Mouse (Mus musculus) heart, embryonic 14.5 days (tissue): ENCODE measurements around the gene Sf3a2. TPM values are rescaled to one million over a fixed set of nuclear protein-coding genes. Genes with fewer than 3 reads are reported as not detected.

Source experiments
- ATAC-seq: fragments of 200-750 bp; cut with Nextera tagmentation; 2 replicates; pipeline ENCODE4 v1.8.0; 2017; ENCODE audit warnings: low read depth, moderate TSS enrichment; ENCODE audit not compliant: insufficient number of reproducible peaks, insufficient read depth, low FRiP score
- H3K27ac ChIP-seq, 2 experiments: fragments of 200-500 bp in 1 of 2; fragments of 300-500 bp in 1 of 2; sonication (generic) in 1 of 2; replicated peaks in 1 of 2; 2 replicates each; pipeline ENCODE4 v1.5.1; 2012 to 2014; ENCODE audit warnings: low read depth in 2 of 2, low read length in 2 of 2, control low read depth in 1 of 2, mild to moderate bottlenecking in 1 of 2, mixed read lengths in 1 of 2; ENCODE audit not compliant: control insufficient read depth in 1 of 2, insufficient read depth in 1 of 2
- H3K27me3 ChIP-seq: fragments of 300-500 bp; sonication (generic); 2 replicates; pipeline ENCODE4 v1.6.1; 2014; ENCODE audit warnings: mild to moderate bottlenecking, low read length, control low read depth; ENCODE audit not compliant: control insufficient read depth, insufficient read depth
- H3K36me3 ChIP-seq: fragments of 300-500 bp; sonication (generic); 2 replicates; pipeline ENCODE4 v1.6.1; 2014; ENCODE audit warnings: mild to moderate bottlenecking, control low read depth, low read length, mixed read lengths; ENCODE audit not compliant: control insufficient read depth, insufficient read depth
- H3K4me1 ChIP-seq, 2 experiments: fragments of 200-500 bp in 1 of 2; fragments of 300-500 bp in 1 of 2; sonication (generic) in 1 of 2; 2 replicates each; pipeline ENCODE4 v1.6.1; 2012 to 2014; ENCODE audit warnings: low read length in 2 of 2, control low read depth in 1 of 2, mixed read lengths in 1 of 2; ENCODE audit not compliant: control insufficient read depth in 2 of 2, insufficient read depth in 2 of 2
- H3K4me2 ChIP-seq: fragments of 300-500 bp; sonication (generic); 2 replicates; pipeline ENCODE4 v1.6.1; 2014; ENCODE audit warnings: mild to moderate bottlenecking, low read length
- H3K4me3 ChIP-seq, 2 experiments: fragments of 200-500 bp in 1 of 2; fragments of 300-500 bp in 1 of 2; sonication (generic) in 1 of 2; 2 replicates each; pipeline ENCODE4 v1.5.1; 2012 to 2014; ENCODE audit warnings: low read length in 2 of 2, mild to moderate bottlenecking in 2 of 2, control low read depth in 1 of 2, low read depth in 1 of 2, moderate library complexity in 1 of 2; ENCODE audit not compliant: control insufficient read depth in 1 of 2, insufficient read depth in 1 of 2
- H3K9ac ChIP-seq: fragments of 300-500 bp; sonication (generic); 2 replicates; pipeline ENCODE4 v1.6.1; 2014; ENCODE audit warnings: mild to moderate bottlenecking, low read length
- H3K9me3 ChIP-seq: fragments of 300-500 bp; sonication (generic); 2 replicates; pipeline ENCODE4 v1.6.1; 2016; ENCODE audit warnings: low read length, control low read depth; ENCODE audit not compliant: control insufficient read depth
- WGBS: fragments of 180-500 bp; shearing (Covaris S2); extraction: QIAGEN DNeasy Blood & Tissue Kit; methylation state at CpG from one replicate; pipeline ENCODE4 v1.1.7; 2014; 5-methylcytosine and 5-hydroxymethylcytosine counted together
- polyA plus RNA-seq: library from polyadenylated mRNA; unstranded; fragments of >200 nt; fragmentation: Nextera tagmentation; extraction: Ambion mirVana; gene quantifications from 2 replicates; pipeline ENCODE4 v1.2.1, GENCODE M21; 2014

Sf3a2 gene
- polyA plus RNA-seq, 1 experiment from 2014 or later, result 49.2 TPM

DNA sequence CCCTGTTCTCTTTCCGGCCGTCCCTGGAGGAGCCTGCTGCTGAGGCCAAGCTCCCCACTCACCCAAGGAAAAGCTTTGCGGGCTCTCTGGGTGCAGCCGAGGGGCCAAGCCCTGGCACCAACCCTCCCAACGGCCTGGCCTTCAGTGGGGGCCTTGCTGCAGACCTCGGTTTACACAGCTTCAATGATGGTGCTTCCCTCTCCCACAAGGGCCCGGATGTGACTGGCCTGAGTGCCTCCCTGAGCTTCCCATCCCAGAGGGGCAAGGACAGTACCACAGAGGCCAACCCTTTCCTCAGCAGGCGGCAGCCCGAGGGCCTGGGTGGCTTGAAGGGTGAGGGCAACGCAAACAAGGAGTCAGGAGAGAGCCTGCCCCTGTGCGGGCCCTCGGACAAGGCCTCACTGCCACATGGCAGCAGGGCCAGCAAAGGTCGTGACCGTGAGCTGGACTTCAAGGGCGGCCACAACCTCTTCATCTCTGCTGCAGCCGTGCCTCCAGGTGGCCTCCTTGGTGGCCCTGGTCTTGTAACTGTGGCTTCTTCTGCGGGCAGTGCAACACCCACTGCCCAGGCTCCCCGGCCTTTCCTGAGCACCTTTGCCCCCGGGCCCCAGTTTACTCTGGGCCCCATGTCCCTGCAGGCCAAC is 7.1 kb upstream of the Sf3a2 start:
- WGBS, result 71% methylated on average over 19 of the region's 19 CpGs
- H3K27ac ChIP-seq, result peak overlapping the region; percentile 34 to 68; a peak in 3 of 4 replicates
- peaks cover 99% of the 10 kb centered on the region for H3K36me3 ChIP-seq
- no peaks in the 10 kb centered on the region for H3K27me3 ChIP-seq
- peaks cover 10 to 19% of the 10 kb centered on the region in 2 experiments for H3K4me1 ChIP-seq
- ATAC-seq, result no peak
- no peak overlapping the region for H3K4me2 ChIP-seq
- H3K9me3 ChIP-seq, result no peaks in the 10 kb centered on the region
- H3K9ac ChIP-seq, result peak overlapping the region; percentile 13; the same call in 1 of the 2 replicates
- no peak overlapping the region for H3K4me3 ChIP-seq

DNA sequence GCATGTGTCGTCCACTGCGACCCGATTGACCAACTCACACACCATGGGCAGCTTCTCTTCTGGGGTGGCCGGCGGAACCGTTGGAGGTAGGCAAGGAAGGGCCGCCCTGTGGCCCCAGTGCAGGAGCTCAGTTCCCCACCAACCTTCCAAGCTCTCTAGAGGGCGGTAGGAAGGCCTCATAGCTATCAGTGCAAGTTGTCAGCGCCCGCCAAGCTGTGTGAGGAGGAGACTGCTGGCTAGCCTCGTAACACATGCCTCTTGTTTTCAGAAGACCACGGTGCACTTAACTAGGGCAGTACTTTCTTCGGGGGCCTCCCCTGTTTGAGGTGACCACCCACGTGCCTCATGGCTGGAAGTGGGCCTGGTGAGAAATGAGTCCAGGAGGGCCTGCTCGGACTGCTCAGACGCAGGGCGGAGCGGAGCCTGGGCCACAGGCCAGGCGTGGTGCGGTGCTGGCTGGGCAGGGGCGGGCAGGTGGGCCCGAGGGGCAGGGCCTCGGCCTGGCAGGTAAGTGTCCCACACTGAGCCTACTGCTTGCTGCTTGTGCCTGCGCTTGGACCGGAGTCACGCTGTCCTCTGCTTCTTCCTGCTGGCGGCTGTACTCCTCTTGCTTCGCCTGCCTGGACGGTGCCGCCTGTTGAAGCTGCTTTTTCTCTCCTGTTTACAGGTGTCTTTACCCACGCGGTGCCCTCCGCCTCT is 6.4 kb upstream of the Sf3a2 start:
- no peaks in the 10 kb centered on the region for H3K27me3 ChIP-seq
- peak; percentile 23 for ATAC-seq
- no peak overlapping the region for H3K4me2 ChIP-seq
- WGBS, result 45% methylated on average over 33 of the region's 33 CpGs
- peak overlapping the region; percentile 40 to 68; a peak in 3 of 4 replicates for H3K27ac ChIP-seq
- H3K36me3 ChIP-seq, result peaks cover 99% of the 10 kb centered on the region
- peaks cover 10 to 23% of the 10 kb centered on the region in 2 experiments for H3K4me1 ChIP-seq
- H3K4me3 ChIP-seq, result no peak overlapping the region
- H3K9me3 ChIP-seq, result no peaks in the 10 kb centered on the region
- peak overlapping the region; percentile 41; the same call in 1 of the 2 replicates for H3K9ac ChIP-seq

DNA sequence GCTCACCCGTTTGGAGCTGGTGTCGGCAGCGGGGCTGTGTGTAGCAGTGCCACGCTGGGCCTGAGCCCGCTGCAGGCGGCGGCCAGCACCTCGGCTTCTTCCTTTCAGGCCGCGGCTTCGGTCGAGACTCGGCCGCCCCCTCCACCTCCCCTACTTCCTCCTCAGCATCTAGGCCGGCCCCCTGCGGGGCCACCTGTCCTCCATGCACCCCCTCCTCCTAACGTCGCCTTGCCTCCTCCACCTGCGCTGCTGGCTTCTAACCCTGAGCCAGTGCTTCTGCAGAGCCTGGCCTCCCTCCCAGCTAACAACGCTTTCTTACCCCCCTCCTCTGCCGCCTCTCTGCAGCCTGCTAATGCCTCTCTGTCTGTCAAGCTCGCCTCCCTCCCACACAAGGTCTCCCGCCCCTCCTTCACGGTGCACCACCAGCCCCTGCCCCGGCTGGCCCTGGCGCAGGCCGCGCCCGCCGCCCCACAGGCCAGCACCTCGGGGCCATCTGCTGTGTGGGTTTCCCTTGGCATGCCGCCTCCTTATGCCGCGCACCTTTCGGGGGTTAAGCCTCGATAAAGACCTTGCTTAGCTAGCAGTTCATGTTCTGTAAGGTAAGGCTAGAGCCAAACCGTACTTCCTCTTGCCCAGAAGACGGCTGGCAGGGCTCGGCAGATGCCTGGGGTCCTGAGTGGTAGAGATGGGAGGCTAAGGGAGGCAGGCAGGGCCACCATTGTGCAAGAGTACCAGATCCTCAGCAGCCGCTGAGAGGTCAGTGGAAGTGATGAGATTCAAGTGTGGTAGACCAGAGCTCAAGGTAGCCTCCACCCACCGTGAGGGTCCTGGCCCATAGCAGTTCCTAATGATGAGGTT is 5.6 kb upstream of the Sf3a2 start:
- Histone ChIP-seq H3K4me2 (no peak overlapping the region), H3K4me1 (peaks cover 10 to 29% of the 10 kb centered on the region in 2 experiments), H3K4me3 (no peak overlapping the region), H3K9me3 (no peaks in the 10 kb centered on the region), H3K27ac (peak overlapping the region; percentile 40 to 68; a peak in 2 of 4 replicates), H3K27me3 (no peaks in the 10 kb centered on the region), H3K36me3 (peaks cover 96% of the 10 kb centered on the region), H3K9ac (peak overlapping the region; percentile 41; the same call in 1 of the 2 replicates)
- ATAC-seq, result no peak
- 78% methylated on average over 41 of the region's 41 CpGs for WGBS

DNA sequence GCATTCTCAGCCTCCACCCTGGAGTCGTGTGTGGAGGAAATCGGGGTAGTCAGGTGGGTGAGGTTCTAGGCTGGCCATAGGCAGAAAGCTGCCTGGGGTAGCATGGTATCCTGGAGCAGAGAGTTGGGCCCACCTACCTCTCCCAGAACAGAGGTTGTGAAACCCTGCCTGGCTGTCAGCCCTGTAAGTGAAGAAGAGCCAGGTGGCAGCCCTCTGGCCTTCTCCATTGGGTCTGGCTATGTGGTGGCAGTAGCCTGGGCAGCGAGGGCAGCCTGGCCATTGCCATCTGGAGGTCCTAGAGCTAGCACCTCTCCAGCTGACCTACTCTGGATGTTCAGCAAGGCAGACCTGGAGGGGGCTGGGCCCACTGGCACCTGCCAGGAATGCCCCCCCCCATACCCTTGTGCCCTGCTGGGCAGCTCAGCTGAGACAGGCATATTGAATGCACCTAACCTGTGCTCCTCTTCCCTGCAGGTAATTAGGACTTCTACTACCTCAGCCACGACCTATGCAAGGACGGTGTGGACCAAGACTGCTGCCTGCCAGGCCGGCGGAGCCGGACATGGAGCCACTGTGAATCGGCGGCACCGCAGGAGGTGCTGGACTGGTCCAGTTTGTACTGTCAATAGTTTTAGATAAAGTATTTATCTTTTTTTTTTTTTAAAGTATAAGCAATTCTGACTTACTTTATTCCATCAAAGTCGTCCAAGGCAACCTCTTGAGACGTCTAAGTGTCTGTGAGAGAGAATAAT is 4.8 kb upstream of the Sf3a2 start:
- Histone ChIP-seq H3K4me2 (no peak overlapping the region), H3K9ac (no peak overlapping the region), H3K4me1 (peaks cover 10 to 29% of the 10 kb centered on the region in 2 experiments), H3K9me3 (no peaks in the 10 kb centered on the region), H3K27me3 (no peaks in the 10 kb centered on the region), H3K36me3 (peaks cover 88% of the 10 kb centered on the region), H3K4me3 (no peak overlapping the region), H3K27ac (no peak overlapping the region)
- WGBS, result 89% methylated on average over 13 of the region's 13 CpGs
- ATAC-seq, result no peak

DNA sequence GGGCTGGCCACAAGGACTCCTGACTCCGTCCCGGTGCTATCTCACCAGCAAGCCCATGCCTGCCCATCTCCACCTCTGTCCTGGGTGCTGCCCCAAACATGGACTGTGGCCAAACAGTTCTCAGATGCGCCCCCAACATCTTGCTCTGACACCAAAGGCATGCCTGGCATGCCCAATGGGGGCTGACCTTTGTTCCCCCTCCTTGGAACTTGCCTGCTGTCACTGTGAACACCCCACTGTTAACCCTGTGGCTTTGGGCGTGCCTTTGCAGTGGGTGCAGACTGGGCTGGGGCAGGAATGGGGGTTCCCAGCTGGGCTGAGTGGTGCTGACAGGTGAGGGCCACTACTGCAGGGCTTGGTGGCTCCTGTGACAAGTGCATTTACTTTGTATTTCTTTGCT is 4.2 kb upstream of the Sf3a2 start:
- no peak overlapping the region for H3K4me3 ChIP-seq
- no peak overlapping the region for H3K27ac ChIP-seq
- peaks cover 10 to 29% of the 10 kb centered on the region in 2 experiments for H3K4me1 ChIP-seq
- 76% methylated on average over 4 of the region's 4 CpGs for WGBS
- H3K36me3 ChIP-seq, result peaks cover 82% of the 10 kb centered on the region
- no peaks in the 10 kb centered on the region for H3K27me3 ChIP-seq
- ATAC-seq, result no peak
- no peaks in the 10 kb centered on the region for H3K9me3 ChIP-seq
- H3K9ac ChIP-seq, result no peak overlapping the region
- no peak overlapping the region for H3K4me2 ChIP-seq

DNA sequence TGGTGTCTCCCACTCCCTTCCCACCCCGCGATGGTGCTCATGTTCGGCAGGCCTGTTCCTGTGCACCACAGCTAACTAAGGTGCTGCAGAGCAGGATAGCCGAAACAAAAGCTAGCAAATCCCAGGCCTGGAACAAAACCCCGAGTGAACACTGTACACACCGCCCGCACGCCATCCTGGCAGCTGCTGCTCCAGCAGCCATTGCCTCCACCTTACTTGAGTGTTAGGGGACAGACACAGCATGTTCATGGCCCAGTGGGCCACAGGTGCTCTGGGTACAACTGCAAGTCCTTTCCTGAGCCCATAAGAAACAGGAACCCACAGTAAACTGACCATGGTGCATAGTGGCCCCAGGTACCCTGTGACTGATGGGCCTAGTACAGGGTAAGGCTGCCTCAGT is 3.2 kb upstream of the Sf3a2 start:
- H3K9ac ChIP-seq, result no peak overlapping the region
- ATAC-seq, result no peak
- H3K4me1 ChIP-seq, result peaks cover 12 to 35% of the 10 kb centered on the region in 2 experiments
- H3K4me3 ChIP-seq, result no peak overlapping the region
- WGBS, result 89% methylated on average over 8 of the region's 8 CpGs
- no peak overlapping the region for H3K4me2 ChIP-seq
- H3K36me3 ChIP-seq, result peaks cover 73% of the 10 kb centered on the region
- H3K27ac ChIP-seq, result no peak overlapping the region
- H3K9me3 ChIP-seq, result no peaks in the 10 kb centered on the region
- H3K27me3 ChIP-seq, result no peaks in the 10 kb centered on the region
